Comparison of ENCODE assay signal across 8 mouse cellular contexts in genomic region chr4:84674318-84675170, GRCm38 (mm10). TPM values are rescaled to one million over a fixed set of nuclear protein-coding genes. Genes with fewer than 3 reads are reported as not detected.
DNase-seq lines count a peak whose midpoint lies in the region; ATAC-seq lines count a peak whose summit lies in the region.

No protein-coding gene starts in this region.

- H3K27me3 ChIP-seq in heart, embryonic 13.5 days (replicated peaks), result peaks cover 70% of the 10 kb centered on the region
- peaks cover 29% of the 10 kb centered on the region for H3K27me3 ChIP-seq in kidney, embryonic 16.5 days (ENCODE audit: insufficient read depth, low read length)

- H3K27ac ChIP-seq in heart, embryonic 13.5 days (replicated peaks), result peak overlapping the region; percentile 36; the same call in 1 of the 2 replicates
- H3K27ac ChIP-seq in kidney, embryonic 16.5 days (ENCODE audit: low read length), result peak overlapping the region; percentile 80

- H3K4me3 ChIP-seq in heart, embryonic 13.5 days, result peak overlapping the region; percentile 75
- H3K4me3 ChIP-seq in kidney, embryonic 16.5 days (ENCODE audit: low read length), result peak overlapping the region; percentile 76

- no peaks in the 10 kb centered on the region for H3K36me3 ChIP-seq in heart, embryonic 13.5 days
- H3K36me3 ChIP-seq in kidney, embryonic 16.5 days (ENCODE audit: insufficient read depth, low read length), result no peaks in the 10 kb centered on the region

- peak overlapping the region; percentile 81 for H3K9ac ChIP-seq in heart, embryonic 13.5 days
- H3K9ac ChIP-seq in kidney, embryonic 16.5 days (replicated peaks; ENCODE audit: low read length), result peak overlapping the region; percentile 77

- H3K4me2 ChIP-seq in heart, embryonic 13.5 days, result peak overlapping the region; percentile 98
- peak overlapping the region; percentile 96 for H3K4me2 ChIP-seq in kidney, embryonic 16.5 days (replicated peaks; ENCODE audit: low read depth, low read length)

- H3K9me3 ChIP-seq in heart, embryonic 13.5 days, result no peaks in the 10 kb centered on the region
- no peaks in the 10 kb centered on the region for H3K9me3 ChIP-seq in kidney, embryonic 16.5 days (ENCODE audit: low read length)

- under 1% methylated on average over 88 of the region's 104 CpGs for WGBS in heart, embryonic 13.5 days
- WGBS in kidney, embryonic 16.5 days, result under 1% methylated on average over 95 of the region's 104 CpGs

- peak; percentile 27 to 29 for DNase-seq in right cerebral cortex, postnatal 10 days (ENCODE audit: low spot score in 2 of 2)
- DNase-seq in right cerebral cortex, adult 2 months (ENCODE audit: low spot score in 2 of 2), result no peak
- DNase-seq in embryo, embryonic 9.5 days (ENCODE audit: extremely low spot score), result peak; percentile 33
- peak; percentile 42 for DNase-seq in lung, postnatal 14 days
- DNase-seq in testis, postnatal 10 days (ENCODE audit: low spot score), result peak; percentile 74
- DNase-seq in layer of hippocampus, adult 8-10 months (ENCODE audit: low spot score in 2 of 2), result no peak

- H3K4me1 ChIP-seq in heart, embryonic 13.5 days, result peaks cover 13% of the 10 kb centered on the region
- H3K4me1 ChIP-seq in kidney, embryonic 16.5 days (ENCODE audit: insufficient read depth, low read length), result peaks cover 12% of the 10 kb centered on the region; the same call in 1 of the 2 replicates

- peak; percentile 54; the same call in 1 of the 2 replicates for ATAC-seq in heart, embryonic 13.5 days (ENCODE audit: extremely low read depth, insufficient number of reproducible peaks, low FRiP score, low TSS enrichment)
- peak; percentile 90 for ATAC-seq in kidney, embryonic 16.5 days (ENCODE audit: low FRiP score, low TSS enrichment)

RNA-seq across cellular contexts. Expression of gene Bnc2, which starts 0.5 kb away (rescaled TPM):
- polyA plus RNA-seq in heart, embryonic 13.5 days (2015; fragmentation: Nextera tagmentation; extraction: Ambion mirVana), result 1.4 and 1.7 TPM in 2 replicates
- polyA plus RNA-seq in kidney, embryonic 16.5 days (2015; fragmentation: Nextera tagmentation; extraction: Ambion mirVana), result 7.6 and 8.1 TPM in 2 replicates
- 1 to 10 TPM; 1.2 to 2.2 (median 1.3) TPM for total RNA-seq in layer of hippocampus, adult 8-10 months (2022)

Comparison
In these comparisons a context has a peak if more than half of its experiments do, and no peak if none do; other contexts are left out.
1. DNase-seq: peak in right cerebral cortex, postnatal 10 days (2 of 2), embryo, embryonic 9.5 days (single experiment), lung, postnatal 14 days (single experiment) and testis, postnatal 10 days (single experiment); none in right cerebral cortex, adult 2 months (0 of 2) and layer of hippocampus, adult 8-10 months (0 of 2).